In the genomic region with DNA sequence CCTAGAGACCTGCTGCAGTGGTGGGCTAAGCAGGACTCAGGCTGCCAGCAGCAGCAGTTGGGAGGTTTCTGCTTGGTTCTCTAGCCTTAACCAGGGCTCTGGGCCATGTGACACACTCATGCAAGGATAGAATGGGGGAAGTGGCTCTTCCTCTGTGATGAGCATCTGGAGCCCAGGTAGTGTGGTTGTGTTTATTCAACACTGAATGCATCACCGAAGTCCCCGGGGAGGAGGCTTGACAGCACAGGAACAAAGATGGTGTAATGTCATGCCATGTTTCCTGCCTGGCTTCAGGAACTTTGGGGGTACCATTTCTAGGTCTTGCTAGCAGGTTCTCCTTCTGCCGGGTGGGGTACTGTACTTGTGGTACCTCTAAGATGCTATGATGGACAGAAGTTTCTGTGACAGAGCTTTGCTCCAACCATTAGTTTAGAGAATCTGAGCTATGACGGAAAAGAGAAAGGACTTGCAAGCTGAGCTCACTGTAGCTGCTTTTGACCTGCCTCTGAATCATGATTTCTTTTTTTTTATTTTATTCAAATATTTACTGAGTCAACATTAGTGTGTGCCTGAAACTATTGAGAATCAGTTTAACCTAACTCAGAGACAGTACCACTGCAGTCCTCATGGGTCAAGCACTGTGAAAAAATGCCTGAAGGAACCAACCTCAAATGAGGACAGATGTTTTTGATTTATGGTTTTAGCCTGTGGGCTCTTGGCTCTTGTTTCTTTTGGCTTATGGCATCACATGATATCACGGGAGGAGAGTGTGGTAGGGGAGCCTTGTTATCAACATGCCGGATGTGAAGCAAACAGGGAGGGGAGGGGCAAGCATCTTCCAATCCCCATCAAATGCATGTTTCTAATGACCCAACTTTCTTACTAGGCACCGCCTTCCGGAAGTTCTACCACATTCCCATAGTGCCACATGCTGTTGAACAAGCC, we compare ENCODE assay signal across 28 mouse cellular contexts.
DNase-seq lines count a peak whose midpoint lies in the region; ATAC-seq and TF ChIP-seq lines count a peak whose summit lies in the region.
"Had no signal": no experiment of that assay in that cellular context is flagged by ENCODE, and none has a peak within 500 bp of the region (broad histone marks: within the 10 kb centered on the region; RNA-seq: fewer than 3 reads in every experiment).

No protein-coding gene starts in this region.

- no peaks in the 10 kb centered on the region for H3K79me2 ChIP-seq in liver, adult 2 months (ENCODE audit: control insufficient read depth, insufficient read depth, low read length)

- ATAC-seq in hindbrain, embryonic 16.5 days, result no peak
- ATAC-seq: hindbrain, postnatal 0 days; intestine, embryonic 16.5 days; midbrain, embryonic 15.5 days had no signal

- H3K9me3 ChIP-seq in hindbrain, embryonic 16.5 days (ENCODE audit: control insufficient read depth, low read length), result no peaks in the 10 kb centered on the region; the same call in 1 of the 2 replicates
- H3K9me3 ChIP-seq: embryonic facial prominence, embryonic 12.5 days; forebrain, embryonic 12.5 days; heart, embryonic 15.5 days; liver, embryonic 13.5 days; midbrain, embryonic 10.5 days; midbrain, embryonic 15.5 days had no signal

- no peak for TF ChIP-seq POLR2A in liver, adult 2 months (IDR thresholded peaks at IDR 0.05; ENCODE audit: extremely low read depth, insufficient read depth, low read length)
- no peak for TF ChIP-seq POLR2A in embryonic fibroblast, embryonic 13.5 days (IDR thresholded peaks at IDR 0.05; ENCODE audit: low read depth, low read length)

- no peak overlapping the region for H3K4me3 ChIP-seq in liver, adult 2 months (ENCODE audit: insufficient read depth, low read depth, low read length)
- H3K4me3 ChIP-seq in embryonic fibroblast, embryonic 13.5 days (ENCODE audit: insufficient read depth, low read length), result no peak overlapping the region
- H3K4me3 ChIP-seq in hindbrain, embryonic 16.5 days (ENCODE audit: low read length), result no peak overlapping the region
- H3K4me3 ChIP-seq: embryonic facial prominence, embryonic 12.5 days; erythroblast, embryonic 14.5 days; forebrain, embryonic 12.5 days; heart, embryonic 15.5 days; limb, embryonic 13.5 days; liver, embryonic 13.5 days; midbrain, embryonic 10.5 days; midbrain, embryonic 15.5 days had no signal

- H3K9ac ChIP-seq in liver, adult 2 months (ENCODE audit: low read depth, low read length), result no peak overlapping the region
- H3K9ac ChIP-seq in hindbrain, embryonic 16.5 days (ENCODE audit: low read depth, low read length), result no peak overlapping the region
- H3K9ac ChIP-seq: embryonic facial prominence, embryonic 12.5 days; forebrain, embryonic 12.5 days; heart, embryonic 15.5 days; limb, embryonic 13.5 days; liver, embryonic 13.5 days; midbrain, embryonic 15.5 days had no signal

- 71% methylated on average over 8 of the region's 8 CpGs for WGBS in liver, adult 2 months
- 92% methylated on average over 8 of the region's 8 CpGs for WGBS in hindbrain, embryonic 16.5 days

- no peaks in the 10 kb centered on the region for H3K36me3 ChIP-seq in liver, adult 2 months (ENCODE audit: control insufficient read depth, insufficient read depth, low read length)
- H3K36me3 ChIP-seq in hindbrain, embryonic 16.5 days (ENCODE audit: control insufficient read depth, insufficient read depth, low read length), result no peaks in the 10 kb centered on the region
- H3K36me3 ChIP-seq: embryonic facial prominence, embryonic 12.5 days; forebrain, embryonic 12.5 days; heart, embryonic 15.5 days; limb, embryonic 13.5 days; liver, embryonic 13.5 days; midbrain, embryonic 10.5 days; midbrain, embryonic 15.5 days had no signal

- DNase-seq in liver, adult 2 months (ENCODE audit: extremely low read depth, low read depth, low spot score), result peak; percentile 4
- no peak for DNase-seq in liver
- peak; percentile 14 for DNase-seq in urinary bladder, postnatal 14 days (ENCODE audit: low spot score)
- no peak for DNase-seq in urinary bladder, postnatal 25 days (ENCODE audit: low spot score)
- no peak for DNase-seq in left cerebral cortex, adult 9 months (ENCODE audit: low spot score in 2 of 2)
- DNase-seq: adrenal gland, postnatal 10 days; cerebellum, adult 8-10 months; cerebellum, postnatal 25 days; gastrocnemius, postnatal 10 days; kidney, adult 8-10 months; kidney, postnatal 14 days; layer of hippocampus, adult 9-11 months; liver, embryonic 13.5 days; spleen, adult 18-20 months; thymus, adult 2 months; thymus, postnatal 36 days had no signal

- no peaks in the 10 kb centered on the region for H3K4me1 ChIP-seq in liver, adult 2 months (ENCODE audit: control insufficient read depth, insufficient read depth, low read length)
- H3K4me1 ChIP-seq in embryonic fibroblast, embryonic 13.5 days (ENCODE audit: control insufficient read depth, insufficient read depth, low read length), result peaks cover 6% of the 10 kb centered on the region; the same call in 1 of the 2 replicates
- H3K4me1 ChIP-seq in hindbrain, embryonic 16.5 days (ENCODE audit: control insufficient read depth, insufficient read depth, low read depth, low read length), result peaks cover 2% of the 10 kb centered on the region; the same call in 1 of the 2 replicates
- H3K4me1 ChIP-seq: forebrain, embryonic 12.5 days; heart, embryonic 15.5 days; liver, embryonic 13.5 days; midbrain, embryonic 10.5 days; midbrain, embryonic 15.5 days had no signal

- H3K4me2 ChIP-seq in hindbrain, embryonic 16.5 days (ENCODE audit: low read length), result no peak overlapping the region
- H3K4me2 ChIP-seq: embryonic facial prominence, embryonic 12.5 days; forebrain, embryonic 12.5 days; heart, embryonic 15.5 days; limb, embryonic 13.5 days; liver, embryonic 13.5 days; midbrain, embryonic 15.5 days had no signal

- no peaks in the 10 kb centered on the region for H3K27me3 ChIP-seq in liver, adult 2 months (ENCODE audit: control insufficient read depth, insufficient read depth, low read length)
- H3K27me3 ChIP-seq in hindbrain, embryonic 16.5 days (replicated peaks; ENCODE audit: control insufficient read depth, insufficient read depth, low read length), result no peaks in the 10 kb centered on the region
- H3K27me3 ChIP-seq: CH12.LX; embryonic facial prominence, embryonic 12.5 days; forebrain, embryonic 12.5 days; limb, embryonic 13.5 days; liver, embryonic 13.5 days; midbrain, embryonic 15.5 days had no signal

- H3K27ac ChIP-seq in liver, adult 2 months (replicated peaks; ENCODE audit: insufficient read depth, low read depth, low read length), result no peak overlapping the region
- H3K27ac ChIP-seq in embryonic fibroblast, embryonic 13.5 days (ENCODE audit: insufficient read depth, low read length), result peak overlapping the region; percentile 67
- no peak overlapping the region for H3K27ac ChIP-seq in hindbrain, embryonic 16.5 days (ENCODE audit: low read depth, low read length)
- H3K27ac ChIP-seq: embryonic facial prominence, embryonic 12.5 days; forebrain, embryonic 12.5 days; heart, embryonic 15.5 days; hindbrain, postnatal 0 days; limb, embryonic 13.5 days; liver, embryonic 13.5 days; midbrain, embryonic 10.5 days; midbrain, embryonic 15.5 days had no signal

- TF ChIP-seq CTCF in liver, adult 2 months (IDR thresholded peaks at IDR 0.05; ENCODE audit: low read depth, low read length), result no peak
- TF ChIP-seq CTCF in embryonic fibroblast, embryonic 13.5 days (IDR thresholded peaks at IDR 0.05; ENCODE audit: borderline replicate concordance, insufficient read depth, low read length), result no peak

Comparison
In these comparisons a context has a peak if more than half of its experiments do, and no peak if none do; other contexts are left out.
1. DNase-seq: peak in liver, adult 2 months (single experiment) and urinary bladder, postnatal 14 days (single experiment); none in liver (single experiment), urinary bladder, postnatal 25 days (single experiment) and left cerebral cortex, adult 9 months (0 of 2).